Mouse (Mus musculus) ES-Bruce4 (cell line): Measurements from ENCODE around the gene Ceacam2. TPM values are rescaled to one million over a fixed set of nuclear protein-coding genes. Genes with fewer than 3 reads are reported as not detected.
"Not testable (repeated sequence)": the region's sequence is repeated elsewhere in the genome, so short reads cannot be mapped to it uniquely, and the experiment has no call there.

Experiments
- H3K27ac ChIP-seq: 2 replicates; pipeline ENCODE4 v1.5.1; 2012; ENCODE audit warnings: low read length, inconsistent platforms; ENCODE audit not compliant: insufficient read depth
- H3K27me3 ChIP-seq: 2 replicates; pipeline ENCODE4 v1.6.1; 2012; ENCODE audit warnings: mild to moderate bottlenecking, low read length, inconsistent platforms; ENCODE audit not compliant: control insufficient read depth, poor library complexity, insufficient read depth, severe bottlenecking
- H3K36me3 ChIP-seq: 2 replicates; pipeline ENCODE4 v1.6.1; 2012; ENCODE audit warnings: inconsistent platforms, mild to moderate bottlenecking, low read length, moderate library complexity; ENCODE audit not compliant: control insufficient read depth, poor library complexity, insufficient read depth, severe bottlenecking
- H3K4me1 ChIP-seq: one replicate; pipeline ENCODE4 v1.8.1; 2011; ENCODE audit warnings: low read length; ENCODE audit not compliant: control insufficient read depth, insufficient read depth
- H3K4me3 ChIP-seq: 2 replicates; pipeline ENCODE4 v1.5.1; 2011; ENCODE audit warnings: low read depth, mild to moderate bottlenecking, low read length
- H3K9ac ChIP-seq: 2 replicates; pipeline ENCODE4 v1.6.1; 2012; ENCODE audit warnings: low read depth, mild to moderate bottlenecking, inconsistent platforms; ENCODE audit not compliant: poor library complexity, severe bottlenecking
- H3K9me3 ChIP-seq: replicated peaks from 2 replicates; pipeline ENCODE4 v1.6.1; 2012; ENCODE audit warnings: mild to moderate bottlenecking, low read length, inconsistent platforms; ENCODE audit not compliant: control insufficient read depth, poor library complexity, insufficient read depth, severe bottlenecking
- CTCF ChIP-seq: IDR thresholded peaks from one replicate; pipeline ENCODE4 v1.8.1; 2011; ENCODE audit warnings: low read depth, low read length
- EP300 ChIP-seq: IDR thresholded peaks from 2 replicates; pipeline ENCODE4 v1.6.1; 2011; ENCODE audit warnings: low read depth, low read length; ENCODE audit not compliant: insufficient read depth
- POLR2A ChIP-seq: IDR thresholded peaks from one replicate; pipeline ENCODE4 v1.8.1; 2011; ENCODE audit warnings: low read length; ENCODE audit not compliant: insufficient read depth
- polyA plus RNA-seq: library from polyadenylated mRNA; stranded (reverse); fragments of >200 nt; gene quantifications from 2 replicates; pipeline ENCODE4 v1.2.4, GENCODE M21; 2011; ENCODE audit warnings: low read depth; ENCODE audit not compliant: missing spikeins, insufficient read depth, insufficient read length

The Ceacam2 gene
- polyA plus RNA-seq, 1 experiment = not detected

- Histone ChIP-seq H3K9me3 (peaks cover 7% of the 10 kb centered on the region), H3K36me3 (no peaks in the 10 kb centered on the region), H3K27me3 (no peaks in the 10 kb centered on the region), H3K4me3 (no peak overlapping the region), H3K9ac (no peak overlapping the region), H3K27ac (no peak overlapping the region), H3K4me1 (peaks cover 4% of the 10 kb centered on the region)
- TF ChIP-seq POLR2A (no peak), CTCF (no peak), EP300 (peak; percentile 72)
Observed at GRCm38 (mm10) chr7:25575870-25576269, 36.2 kb upstream of the Ceacam2 start.

DNA sequence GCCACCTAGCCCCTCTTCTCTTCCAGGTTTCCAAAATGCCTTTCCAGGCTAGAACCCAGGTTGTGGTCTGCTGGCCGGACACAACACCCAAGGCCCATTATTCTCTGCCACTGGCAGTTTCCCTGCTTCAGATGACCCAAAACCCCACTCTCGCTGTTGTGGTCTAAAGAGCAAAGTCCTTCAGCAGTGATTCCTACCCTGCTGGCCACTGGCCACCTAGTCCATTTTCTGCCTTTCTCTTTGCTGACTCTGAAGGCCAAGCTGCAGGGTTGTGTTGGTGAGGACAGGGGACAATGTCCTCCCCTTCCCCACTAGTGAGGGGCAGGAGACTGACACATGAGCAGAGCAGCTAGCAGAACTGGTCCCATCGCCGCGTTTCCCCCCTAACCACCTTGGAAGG lies 35.4 kb upstream of the Ceacam2 start:
- no peak for TF ChIP-seq CTCF
- no peak for TF ChIP-seq EP300
- no peak for TF ChIP-seq POLR2A
- no peak overlapping the region for H3K4me3 ChIP-seq
- no peaks in the 10 kb centered on the region for H3K36me3 ChIP-seq
- no peak overlapping the region for H3K9ac ChIP-seq
- no peaks in the 10 kb centered on the region for H3K27me3 ChIP-seq
- peaks cover 4% of the 10 kb centered on the region for H3K4me1 ChIP-seq
- H3K9me3 ChIP-seq = peaks cover 7% of the 10 kb centered on the region
- no peak overlapping the region for H3K27ac ChIP-seq

- H3K4me3 ChIP-seq, H3K4me1 ChIP-seq, H3K27me3 ChIP-seq, H3K9ac ChIP-seq, H3K36me3 ChIP-seq: not testable (repeated sequence)
- peaks cover 10% of the 10 kb centered on the region for H3K9me3 ChIP-seq
- H3K27ac ChIP-seq = 0 out of 2 replicates have a peak overlapping the region, but pooled peaks have one; percentile 17
Observed at GRCm38 (mm10) chr7:25573806-25574205, 34.1 kb upstream of the Ceacam2 start.

DNA sequence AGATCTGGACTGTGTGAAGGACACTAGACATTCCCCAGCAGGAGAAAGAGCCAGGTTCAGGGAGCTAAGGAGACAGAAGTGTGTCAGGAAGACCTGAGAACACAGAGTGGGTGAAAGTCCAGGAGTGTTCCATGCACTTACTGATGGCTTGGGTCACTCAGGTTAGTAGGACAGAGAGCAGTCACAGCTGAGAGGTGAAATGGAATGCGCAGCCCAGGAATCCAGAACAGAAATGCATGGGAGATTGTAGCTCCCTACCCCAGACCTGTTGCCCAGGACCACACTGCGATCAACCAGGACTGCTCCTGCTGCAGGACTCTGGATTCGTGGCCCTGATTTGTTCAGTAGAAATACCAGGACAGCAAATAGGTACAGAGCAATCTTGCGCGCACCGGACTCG lies 29.1 kb upstream of the Ceacam2 start:
- Histone ChIP-seq H3K27ac (no peak overlapping the region), H3K36me3 (no peaks in the 10 kb centered on the region), H3K4me3 (no peak overlapping the region), H3K9me3 (peaks cover 8% of the 10 kb centered on the region), H3K27me3 (no peaks in the 10 kb centered on the region), H3K9ac (no peak overlapping the region), H3K4me1 (no peaks in the 10 kb centered on the region)
- TF ChIP-seq EP300 = no peak
- TF ChIP-seq POLR2A = no peak
- TF ChIP-seq CTCF = no peak

GRCm38 (mm10) chr7:25541464-25541863 lies 1.8 kb upstream of the Ceacam2 start:
- peaks cover 11% of the 10 kb centered on the region for H3K9me3 ChIP-seq
- not testable (repeated sequence) for H3K4me1 ChIP-seq, H3K27me3 ChIP-seq, H3K36me3 ChIP-seq, H3K9ac ChIP-seq, H3K27ac ChIP-seq, H3K4me3 ChIP-seq

DNA sequence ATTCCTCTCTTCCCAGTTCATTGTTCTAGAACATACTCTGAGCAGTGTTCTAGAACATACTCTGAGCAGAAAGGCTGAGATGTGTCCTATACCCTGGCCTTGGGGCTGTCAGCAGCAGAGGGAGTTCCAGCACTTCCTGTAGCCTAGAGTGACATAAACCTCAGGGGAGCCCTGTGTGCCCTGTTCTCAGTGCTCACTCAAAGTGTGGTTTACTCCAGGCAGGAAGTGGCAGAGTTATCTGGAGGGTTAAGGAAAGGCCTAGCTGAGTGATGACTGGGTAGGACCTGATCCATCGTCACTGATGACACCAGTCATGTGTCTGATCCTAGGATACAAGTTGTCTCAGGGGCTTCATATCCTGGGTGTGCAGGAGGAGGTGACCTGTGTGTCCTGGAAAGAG lies 297 bp upstream of the Ceacam2 start:
- not testable (repeated sequence) for H3K4me3 ChIP-seq

DNA sequence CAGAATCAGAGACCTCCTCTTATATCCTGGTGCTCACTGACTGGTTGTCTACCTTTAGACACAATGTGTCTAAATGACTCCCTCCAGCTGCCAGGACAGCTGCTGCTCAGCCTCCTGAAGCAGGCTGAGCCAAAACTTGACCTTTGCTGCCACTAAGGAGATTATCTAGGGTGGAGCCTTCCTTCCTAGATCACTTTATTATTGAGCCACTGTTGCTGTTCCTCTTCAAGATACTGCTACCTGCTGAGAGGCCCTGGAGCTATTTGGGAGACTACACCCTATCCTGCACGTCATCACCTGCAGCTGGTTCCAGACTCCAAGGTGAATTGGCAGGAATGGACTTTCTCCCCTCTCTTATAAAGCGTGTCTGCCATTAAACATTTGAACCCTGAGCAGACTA lies 8.8 kb downstream of the Ceacam2 start:
- H3K27ac ChIP-seq = peak overlapping the region; percentile 79
- H3K4me3 ChIP-seq = no peak overlapping the region

More for the DNA sequence above, 297 bp upstream of the Ceacam2 start:
- not testable (repeated sequence) for H3K27me3 ChIP-seq, H3K4me1 ChIP-seq, H3K27ac ChIP-seq, H3K36me3 ChIP-seq, H3K9ac ChIP-seq
- peaks cover 26% of the 10 kb centered on the region for H3K9me3 ChIP-seq

GRCm38 (mm10) chr7:25516070-25516777 lies 23.4 kb downstream of the Ceacam2 start:
- not testable (repeated sequence) for H3K27ac ChIP-seq, H3K4me1 ChIP-seq

More for the DNA sequence above, 8.8 kb downstream of the Ceacam2 start:
- Histone ChIP-seq H3K36me3 (no peaks in the 10 kb centered on the region), H3K9me3 (peaks cover 24% of the 10 kb centered on the region), H3K4me1 (no peaks in the 10 kb centered on the region), H3K9ac (no peak overlapping the region), H3K27me3 (no peaks in the 10 kb centered on the region)
- TF ChIP-seq CTCF = no peak
- TF ChIP-seq EP300 = peak; percentile 91

GRCm38 (mm10) chr7:25515667-25516066 lies 24.0 kb downstream of the Ceacam2 start:
- not testable (repeated sequence) for H3K4me1 ChIP-seq, H3K9me3 ChIP-seq, H3K36me3 ChIP-seq, H3K4me3 ChIP-seq, H3K9ac ChIP-seq, H3K27ac ChIP-seq, H3K27me3 ChIP-seq

More at GRCm38 (mm10) chr7:25516070-25516777, 23.4 kb downstream of the Ceacam2 start:
- H3K36me3 ChIP-seq, H3K9me3 ChIP-seq, H3K4me3 ChIP-seq, H3K27me3 ChIP-seq, H3K9ac ChIP-seq: not testable (repeated sequence)
